Mouse (Mus musculus): ENCODE results near the gene Acap1. TPM values are rescaled to one million over a fixed set of nuclear protein-coding genes. Genes with fewer than 3 reads are reported as not detected.

Acap1 gene
- total RNA-seq, 2 experiments from 2014 or later: 0.43 to 1.5 TPM

DNA sequence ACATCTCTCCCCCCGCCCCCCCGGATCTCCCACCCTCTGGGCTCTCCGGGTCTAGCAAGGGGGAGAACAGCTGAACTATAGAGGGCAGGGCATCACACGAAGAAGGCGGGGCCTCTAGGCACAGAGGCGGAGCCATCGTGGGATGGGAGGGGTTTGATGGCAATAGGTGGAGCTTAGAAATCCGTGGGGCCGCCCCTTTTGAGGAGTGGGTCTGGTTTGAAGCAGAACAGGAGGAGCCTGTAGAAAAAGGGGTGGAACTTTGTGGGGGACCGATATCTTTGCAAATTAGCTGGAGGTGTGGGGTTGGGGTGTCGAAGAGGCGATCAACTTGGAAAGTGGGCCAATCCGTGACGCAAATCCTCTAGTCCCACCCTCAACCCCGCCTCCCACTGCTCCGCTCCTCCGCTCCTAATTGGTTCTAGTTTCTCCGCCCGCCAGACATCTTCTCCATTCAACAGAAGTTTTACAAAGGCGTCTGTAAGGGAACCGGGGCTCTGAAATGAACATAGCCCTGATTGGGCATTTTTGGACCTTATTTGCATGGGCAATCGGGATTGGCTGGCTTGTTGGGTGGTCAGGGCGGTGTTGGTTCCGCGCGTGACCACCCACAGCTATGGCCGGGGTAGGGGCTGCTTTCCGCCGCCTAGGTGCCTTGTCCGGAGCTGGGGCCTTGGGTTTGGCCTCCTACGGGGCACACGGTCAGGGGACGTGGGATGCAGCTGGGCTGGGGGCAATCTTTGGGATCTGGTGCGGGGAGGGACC is 57.2 kb downstream of the Acap1 start, which contains the start of gene Tmem256:
Gene Tmem256 (plus strand): TSS at position 563 of the 762 bp plus-strand sequence.
- DNase-seq (ENCODE audit: low spot score in 2 of 2): peak; percentile 86 to 90

DNA sequence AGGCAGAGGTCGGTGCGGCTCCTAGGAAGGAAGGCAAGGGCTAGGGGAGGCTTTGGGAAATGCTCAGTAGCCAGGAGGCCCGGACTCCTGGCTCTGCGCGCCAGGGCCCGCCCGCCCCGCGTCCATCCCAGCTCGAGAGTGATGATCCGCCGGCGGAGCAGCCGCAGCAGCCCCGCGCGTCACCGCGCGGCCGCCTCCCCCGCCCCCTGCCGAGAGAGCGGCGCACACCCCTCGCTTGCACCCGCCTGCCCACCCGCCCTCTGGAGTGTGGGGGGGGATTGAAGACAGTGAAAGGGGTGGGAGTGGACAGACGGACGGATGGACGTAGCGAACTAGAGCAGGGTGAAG is 57.8 kb downstream of the Acap1 start, which contains the start of gene Nlgn2:
Gene Nlgn2 (minus strand): TSS at position 181 of the 348 bp plus-strand sequence.
- peak in 1 of 2 experiments; percentile 59 for DNase-seq (ENCODE audit: low spot score in 2 of 2)

DNA sequence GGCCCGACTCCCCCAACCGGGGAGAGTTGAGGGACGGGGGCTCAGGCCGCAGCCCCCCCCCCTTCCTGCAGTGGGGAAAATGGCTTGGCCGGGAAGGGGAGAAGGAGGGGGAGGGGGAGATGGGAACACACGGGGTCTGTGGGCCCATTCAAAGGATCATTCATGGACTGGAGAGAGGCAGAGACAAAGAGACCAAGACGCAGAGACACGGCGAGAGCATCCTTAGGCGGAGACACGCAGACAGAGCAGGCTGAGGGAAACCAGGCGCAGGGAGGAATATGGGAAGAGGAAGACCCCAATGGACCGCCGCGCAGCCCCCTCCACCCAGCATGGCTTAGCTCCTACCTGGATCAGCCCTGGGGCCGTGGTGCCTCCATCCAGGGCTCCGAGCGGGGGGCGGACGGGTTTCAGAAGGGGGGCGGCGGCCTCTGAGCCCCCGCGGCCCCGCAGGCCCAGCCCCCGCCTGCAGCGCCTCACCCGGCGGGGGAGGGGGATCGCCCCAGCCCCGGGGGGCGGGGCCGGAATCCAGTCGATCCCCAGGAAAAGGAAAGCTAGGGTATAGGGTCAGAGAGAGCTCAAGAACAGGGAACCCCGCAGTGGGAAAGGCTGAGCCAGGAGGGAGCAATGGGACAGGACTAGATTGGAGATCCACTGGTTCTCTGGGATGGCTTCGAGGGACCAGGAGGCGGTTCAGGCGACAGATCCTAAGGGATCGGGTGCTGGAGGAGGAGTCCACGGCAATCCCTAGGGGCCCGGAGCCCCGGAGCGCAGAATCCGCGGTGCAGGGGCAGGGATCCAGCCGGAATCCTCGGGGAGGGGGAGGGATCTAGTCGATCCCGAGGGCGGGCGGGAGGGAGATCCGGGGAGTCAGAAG is 58.4 kb downstream of the Acap1 start:
- peak in 1 of 2 experiments; percentile 48 for DNase-seq (ENCODE audit: low spot score in 2 of 2)

DNA sequence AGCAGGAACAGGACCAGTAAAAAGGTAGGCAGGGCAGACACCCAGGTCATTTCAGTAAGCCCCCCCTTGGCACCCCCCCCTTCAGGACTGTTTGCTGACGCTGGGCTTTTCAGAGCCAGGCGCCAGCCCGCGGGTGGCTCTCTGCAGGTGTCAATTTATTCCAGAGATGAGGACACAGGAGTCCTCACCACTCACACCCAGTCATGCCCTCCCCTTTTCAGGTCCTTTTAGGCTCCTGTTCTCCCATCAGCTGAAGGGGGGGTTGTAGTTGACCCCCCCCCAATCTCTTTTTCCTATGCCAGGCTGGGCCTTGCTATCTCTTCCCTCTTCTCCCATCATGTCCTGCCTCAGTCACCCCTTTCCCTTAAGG is 59.4 kb downstream of the Acap1 start:
- no peak for DNase-seq (ENCODE audit: low spot score in 2 of 2)

DNA sequence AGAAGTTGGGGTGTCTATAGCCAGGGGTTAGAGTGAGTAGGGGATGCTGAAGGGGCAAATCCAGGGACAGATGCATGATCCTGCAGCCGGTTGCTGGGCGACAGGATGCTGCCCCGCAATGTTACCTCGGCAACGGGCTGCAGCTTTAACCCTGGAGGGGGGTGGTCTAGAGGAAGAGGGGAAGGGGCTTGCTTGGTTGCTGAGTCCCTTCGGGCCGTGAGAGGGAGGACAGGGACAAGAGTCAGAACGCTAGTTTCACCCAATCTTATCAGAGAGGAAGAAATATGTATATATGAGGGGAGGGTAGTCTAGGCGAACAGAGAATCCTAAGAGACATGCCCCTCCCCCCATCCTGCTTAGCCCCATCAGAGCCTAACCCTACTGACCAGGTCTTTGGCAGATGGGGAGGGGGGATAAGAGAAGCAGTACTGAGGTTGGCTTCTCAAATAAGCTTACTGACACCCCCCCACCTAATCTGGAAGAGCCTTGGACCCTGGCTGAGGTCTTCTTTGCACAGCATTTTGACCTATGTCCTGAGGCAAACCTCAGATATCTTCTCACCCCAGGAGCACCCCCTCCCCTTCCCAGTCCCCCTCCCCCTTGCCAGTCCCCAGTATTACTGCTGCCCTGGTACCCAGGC is 59.9 kb downstream of the Acap1 start:
- DNase-seq (ENCODE audit: low spot score in 2 of 2): no peak

DNA sequence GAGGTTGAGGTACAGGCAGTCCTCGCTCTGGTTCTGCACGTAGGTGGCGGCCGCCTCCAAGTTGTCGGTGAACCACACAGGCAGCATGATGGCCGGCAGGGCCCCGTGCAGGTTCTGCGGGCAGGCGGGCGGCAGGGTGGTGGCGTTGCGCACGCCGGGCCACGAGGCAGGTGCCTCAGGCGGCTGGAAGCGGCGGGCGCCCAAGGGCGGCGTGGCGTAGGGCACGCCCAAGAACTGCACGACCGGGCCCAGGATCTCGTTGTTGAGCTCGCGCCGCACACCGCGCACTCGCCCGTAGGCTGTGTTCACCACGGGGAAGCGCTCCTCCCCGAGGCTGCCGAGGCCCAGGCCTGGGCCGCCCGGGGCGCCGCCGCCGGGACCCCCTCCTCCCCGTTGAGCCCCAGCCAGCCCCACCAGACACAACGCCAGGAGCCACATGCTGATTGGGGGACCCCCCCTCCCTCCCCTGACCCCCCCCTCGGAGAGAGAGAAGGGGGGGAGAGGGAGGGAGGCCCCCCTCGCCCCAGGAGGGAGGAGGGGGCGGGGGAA is 61.3 kb downstream of the Acap1 start:
- DNase-seq (ENCODE audit: low spot score in 2 of 2): no peak

DNA sequence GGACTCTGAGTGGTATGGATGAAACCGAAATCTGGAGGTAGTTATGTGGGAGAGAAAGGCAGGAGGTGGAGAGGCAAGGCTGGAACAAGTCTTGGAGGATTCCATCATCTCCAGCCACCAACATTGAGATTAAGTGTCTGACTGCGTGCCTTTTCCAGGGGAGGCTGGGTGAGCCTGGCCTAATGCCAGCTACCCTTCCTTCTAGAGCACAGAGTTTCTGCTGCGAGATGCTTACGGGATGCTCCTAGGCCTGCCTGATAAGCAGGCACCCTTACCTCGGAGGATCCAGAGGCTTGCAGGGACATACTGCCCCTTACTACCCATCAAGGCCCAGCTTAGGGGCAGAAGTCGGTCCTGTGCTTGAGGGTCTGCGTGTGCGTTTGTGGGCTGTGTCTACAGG is 61.8 kb downstream of the Acap1 start:
- DNase-seq (ENCODE audit: low spot score in 2 of 2): no peak

Small RNA genes lying within 50 kb of the gene (microRNA-seq; reads per million reads assigned to microRNA genes)
- gene Mir6924 (ENCODE audit: borderline number of aligned reads in 2 of 2): 0 to 0.95 reads per million in 2 experiments

Other genes with a start within 250 kb of the Acap1 start
- not detected for gene Sox15, start 240.2 kb downstream of the Acap1 start, total RNA-seq (2021)
- 100 to 1,000 TPM in 1 of 2 experiments, 10 to 100 TPM in 1; 95.7 to 117 TPM for gene Mpdu1, start 232.9 kb downstream of the Acap1 start, total RNA-seq (2021)
- gene Cd68, start 229.4 kb downstream of the Acap1 start, total RNA-seq (2021): 10 to 100 TPM; 20.5 to 36.7 TPM
- gene Eif4a1, start 223.1 kb downstream of the Acap1 start, total RNA-seq (2021): 100 to 1,000 TPM; 584 to 655 TPM
- gene Senp3, start 213.5 kb downstream of the Acap1 start, total RNA-seq (2021): 10 to 100 TPM; 69.0 to 79.8 TPM
- 1 to 10 TPM; 2.8 to 5.3 TPM for gene Tnfsf13, start 209.8 kb downstream of the Acap1 start, total RNA-seq (2021)
- gene Tnfsf12, start 199.7 kb downstream of the Acap1 start, total RNA-seq (2021): 10 to 100 TPM; 23.7 to 26.2 TPM
- 1 to 10 TPM; 3.6 to 4.9 TPM for gene Tnfsfm13, start 199.4 kb downstream of the Acap1 start, total RNA-seq (2021)
- gene Polr2a, start 136.9 kb downstream of the Acap1 start, total RNA-seq (2021): 10 to 100 TPM; 55.4 to 79.7 TPM
- not detected for gene Slc35g3, start 133.6 kb downstream of the Acap1 start, total RNA-seq (2021)
- gene Zbtb4, start 129.6 kb downstream of the Acap1 start, total RNA-seq (2021): 10 to 100 TPM; 48.2 to 71.4 TPM
- gene Chrnb1, start 99.6 kb downstream of the Acap1 start, total RNA-seq (2021): 1 to 10 TPM; 1.3 to 3.9 TPM
- gene Fgf11, start 93.7 kb downstream of the Acap1 start, total RNA-seq (2021): 10 to 100 TPM in 1 of 2 experiments, 1 to 10 TPM in 1; 3.0 to 13.0 TPM
- gene Tmem102, start 89.9 kb downstream of the Acap1 start, total RNA-seq (2021): under 1 TPM; 0.36 to 0.51 TPM
- not detected for gene Gm39566, start 80.2 kb downstream of the Acap1 start, total RNA-seq (2021)
- not detected for gene Spem2, start 77.1 kb downstream of the Acap1 start, total RNA-seq (2021)
- gene Spem1, start 73.4 kb downstream of the Acap1 start, total RNA-seq (2021): not detected
- gene Nlgn2, start 57.8 kb downstream of the Acap1 start, total RNA-seq (2021): 10 to 100 TPM; 19.7 to 24.9 TPM
- gene Tmem256, start 57.0 kb downstream of the Acap1 start, total RNA-seq (2021): 100 to 1,000 TPM; 145 TPM
- gene Plscr3, start 49.2 kb downstream of the Acap1 start, total RNA-seq (2021): 10 to 100 TPM; 38.2 to 46.2 TPM
- gene Tnk1, start 36.8 kb downstream of the Acap1 start, total RNA-seq (2021): under 1 TPM in 1 of 2 experiments, not detected in 1; 0.38 TPM
- gene Tmem95, start 17.5 kb downstream of the Acap1 start, total RNA-seq (2021): not detected
- gene Kctd11, start 14.1 kb downstream of the Acap1 start, total RNA-seq (2021): 1 to 10 TPM; 3.6 to 6.0 TPM
- under 1 TPM; 0.29 to 0.86 TPM for gene 2810408A11Rik, start 5.4 kb upstream of the Acap1 start, total RNA-seq (2021)
- 10 to 100 TPM; 48.5 to 53.9 TPM for gene Neurl4, start 5.5 kb upstream of the Acap1 start, total RNA-seq (2021)
- 10 to 100 TPM; 47.3 to 52.4 TPM for gene Gps2, start 18.3 kb upstream of the Acap1 start, total RNA-seq (2021)
- gene Eif5a, start 26.4 kb upstream of the Acap1 start, total RNA-seq (2021): 100 to 1,000 TPM; 579 to 673 TPM
- 10 to 100 TPM; 14.2 to 32.6 TPM for gene Ybx2, start 40.3 kb upstream of the Acap1 start, total RNA-seq (2021)
- gene Slc2a4, start 52.6 kb upstream of the Acap1 start, total RNA-seq (2021): 100 to 1,000 TPM in 1 of 2 experiments, 10 to 100 TPM in 1; 70.7 to 200 TPM
- under 1 TPM in 1 of 2 experiments, not detected in 1; 0.66 TPM for gene Cldn7, start 69.2 kb upstream of the Acap1 start, total RNA-seq (2021)
- 100 to 1,000 TPM; 114 to 123 TPM for gene Ctdnep1, start 85.6 kb upstream of the Acap1 start, total RNA-seq (2021)
- 10 to 100 TPM; 62.7 to 81.3 TPM for gene Elp5, start 87.0 kb upstream of the Acap1 start, total RNA-seq (2021)
- gene Gabarap, start 95.6 kb upstream of the Acap1 start, total RNA-seq (2021): 100 to 1,000 TPM; 436 to 473 TPM
- gene Phf23, start 100.2 kb upstream of the Acap1 start, total RNA-seq (2021): 10 to 100 TPM; 51.5 to 57.5 TPM
- 10 to 100 TPM; 13.8 to 14.9 TPM for gene Dvl2, start 105.1 kb upstream of the Acap1 start, total RNA-seq (2021)
- 1,000 to 10,000 TPM in 1 of 2 experiments, 100 to 1,000 TPM in 1; 522 to 1,041 TPM for gene Acadvl, start 119.9 kb upstream of the Acap1 start, total RNA-seq (2021)
- gene Dlg4, start 121.4 kb upstream of the Acap1 start, total RNA-seq (2021): 10 to 100 TPM; 24.6 to 33.0 TPM
- gene Asgr1, start 158.5 kb upstream of the Acap1 start, total RNA-seq (2021): under 1 TPM in 1 of 2 experiments, not detected in 1; 0.50 TPM
- 1 to 10 TPM in 1 of 2 experiments, under 1 TPM in 1; 0.83 to 2.5 TPM for gene Asgr2, start 197.1 kb upstream of the Acap1 start, total RNA-seq (2021)
- gene Mgl2, start 234.8 kb upstream of the Acap1 start, total RNA-seq (2021): 1 to 10 TPM; 3.8 to 9.2 TPM